Mouse (Mus musculus): ENCODE measurements around the gene Clec16a.

GRCm38 (mm10) chr16:10536323-10536722 lies 8.8 kb upstream of the Clec16a start:
- no peak for TF ChIP-seq CTCF (IDR thresholded peaks at IDR 0.05; ENCODE audit: borderline replicate concordance, control insufficient read depth, extremely low read depth, insufficient read depth, low read length, poor library complexity)
- TF ChIP-seq POLR2A (IDR thresholded peaks at IDR 0.05; ENCODE audit: control insufficient read depth, extremely low read depth, insufficient read depth, low read length, poor library complexity) = no peak
